Mouse (Mus musculus) liver, embryonic 13.5 days (tissue): ENCODE results near the gene Pltp. TPM values are rescaled to one million over a fixed set of nuclear protein-coding genes. Genes with fewer than 3 reads are reported as not detected.

ENCODE experiments used
- ATAC-seq: fragments of 200-750 bp; cut with Nextera tagmentation; 2 replicates; pipeline ENCODE4 v1.8.0; 2017; ENCODE audit warnings: low read depth, mild to moderate bottlenecking, moderate number of reproducible peaks, moderate library complexity
- DNase-seq: peaks from one replicate; pipeline ENCODE4 v3.0.0; 2022
- H3K27ac ChIP-seq: fragments of 300-500 bp; sonication (generic); 2 replicates; pipeline ENCODE4 v1.5.1; 2015; ENCODE audit warnings: moderate library complexity, mild to moderate bottlenecking, inconsistent platforms
- H3K27me3 ChIP-seq: fragments of 300-500 bp; sonication (generic); 2 replicates; pipeline ENCODE4 v1.6.1; 2015; ENCODE audit warnings: mild to moderate bottlenecking, inconsistent platforms
- H3K36me3 ChIP-seq: fragments of 300-500 bp; sonication (generic); 2 replicates; pipeline ENCODE4 v1.6.1; 2015; ENCODE audit warnings: mild to moderate bottlenecking, inconsistent platforms
- H3K4me1 ChIP-seq: fragments of 300-500 bp; sonication (generic); replicated peaks from 2 replicates; pipeline ENCODE4 v1.6.1; 2015; ENCODE audit warnings: inconsistent platforms
- H3K4me2 ChIP-seq: fragments of 300-500 bp; sonication (generic); 2 replicates; pipeline ENCODE4 v1.6.1; 2015; ENCODE audit warnings: inconsistent platforms, mild to moderate bottlenecking, moderate library complexity
- H3K4me3 ChIP-seq: fragments of 300-500 bp; sonication (generic); replicated peaks from 2 replicates; pipeline ENCODE4 v1.5.1; 2015; ENCODE audit warnings: mild to moderate bottlenecking, inconsistent platforms
- H3K9ac ChIP-seq: fragments of 300-500 bp; sonication (generic); 2 replicates; pipeline ENCODE4 v1.6.1; 2015; ENCODE audit warnings: mild to moderate bottlenecking, inconsistent platforms
- H3K9me3 ChIP-seq: fragments of 300-500 bp; sonication (generic); replicated peaks from 2 replicates; pipeline ENCODE4 v1.6.1; 2016; ENCODE audit warnings: inconsistent platforms
- WGBS: fragments of 180-500 bp; shearing (Covaris S2); methylation state at CpG from one replicate; pipeline ENCODE4 v1.1.7; 2015; ENCODE audit not compliant: insufficient replicate concordance; 5-methylcytosine and 5-hydroxymethylcytosine counted together
- polyA plus RNA-seq: library from polyadenylated mRNA; unstranded; fragments of >200 nt; fragmentation: Nextera tagmentation; extraction: Ambion mirVana; gene quantifications from 2 replicates; pipeline ENCODE4 v1.2.1, GENCODE M21; 2015

Pltp gene
- polyA plus RNA-seq, 1 experiment from 2014 or later, result 8.3 TPM

DNA sequence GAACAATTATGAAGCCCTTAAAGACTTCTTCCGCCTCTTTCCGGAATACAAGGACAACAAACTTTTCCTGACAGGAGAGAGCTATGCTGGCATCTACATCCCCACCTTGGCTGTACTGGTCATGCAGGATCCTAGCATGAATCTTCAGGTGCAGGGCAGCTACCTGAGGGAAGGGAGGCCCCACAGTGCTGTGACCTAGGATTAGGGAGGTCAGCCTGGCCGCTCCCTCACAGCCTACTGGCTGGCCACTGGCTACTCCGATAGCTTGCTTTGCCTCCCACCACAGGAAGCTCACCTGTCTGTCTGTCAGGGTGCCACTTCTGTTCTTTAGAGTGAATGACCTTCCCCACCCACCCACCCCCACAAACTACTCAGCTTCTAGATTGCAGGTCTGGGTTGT is 22.3 kb downstream of the Pltp start:
- 92% methylated on average over 4 of the region's 4 CpGs for WGBS
- DNase-seq, result no peak
- peaks cover 40% of the 10 kb centered on the region for H3K36me3 ChIP-seq
- peak overlapping the region; percentile 82; the same call in 1 of the 2 replicates for H3K9ac ChIP-seq
- no peaks in the 10 kb centered on the region for H3K27me3 ChIP-seq
- ATAC-seq, result no peak
- peaks cover 27% of the 10 kb centered on the region for H3K4me1 ChIP-seq
- no peaks in the 10 kb centered on the region for H3K9me3 ChIP-seq
- peak overlapping the region; percentile 75; the same call in 1 of the 2 replicates for H3K4me3 ChIP-seq
- H3K4me2 ChIP-seq, result peak overlapping the region; percentile 97
- no peak overlapping the region for H3K27ac ChIP-seq

DNA sequence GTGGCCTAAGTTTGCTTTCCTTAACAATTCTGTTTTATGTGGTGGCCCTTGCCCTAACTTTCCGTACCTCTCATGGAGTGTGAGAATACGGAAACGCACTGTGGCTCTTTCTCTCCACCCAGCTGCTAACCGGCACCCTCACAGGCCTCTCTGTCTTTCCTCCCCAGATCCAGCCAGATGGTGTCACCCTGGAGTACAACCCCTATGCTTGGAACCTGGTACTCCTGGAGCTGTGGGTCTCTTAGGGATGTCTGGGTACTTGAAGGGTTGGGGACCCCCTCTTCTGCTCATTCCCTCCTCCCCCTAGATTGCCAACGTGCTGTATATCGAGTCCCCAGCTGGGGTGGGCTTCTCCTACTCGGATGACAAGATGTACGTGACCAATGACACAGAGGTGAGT is 23.0 kb downstream of the Pltp start:
- DNase-seq, result no peak
- Histone ChIP-seq H3K4me3 (peak overlapping the region; percentile 75), H3K27ac (peak overlapping the region; percentile 83; the same call in 1 of the 2 replicates), H3K9me3 (no peaks in the 10 kb centered on the region), H3K9ac (peak overlapping the region; percentile 82), H3K4me1 (peaks cover 27% of the 10 kb centered on the region), H3K27me3 (no peaks in the 10 kb centered on the region), H3K36me3 (peaks cover 33% of the 10 kb centered on the region), H3K4me2 (peak overlapping the region; percentile 97)
- WGBS, result 44% methylated on average over 8 of the region's 8 CpGs
- ATAC-seq, result no peak

DNA sequence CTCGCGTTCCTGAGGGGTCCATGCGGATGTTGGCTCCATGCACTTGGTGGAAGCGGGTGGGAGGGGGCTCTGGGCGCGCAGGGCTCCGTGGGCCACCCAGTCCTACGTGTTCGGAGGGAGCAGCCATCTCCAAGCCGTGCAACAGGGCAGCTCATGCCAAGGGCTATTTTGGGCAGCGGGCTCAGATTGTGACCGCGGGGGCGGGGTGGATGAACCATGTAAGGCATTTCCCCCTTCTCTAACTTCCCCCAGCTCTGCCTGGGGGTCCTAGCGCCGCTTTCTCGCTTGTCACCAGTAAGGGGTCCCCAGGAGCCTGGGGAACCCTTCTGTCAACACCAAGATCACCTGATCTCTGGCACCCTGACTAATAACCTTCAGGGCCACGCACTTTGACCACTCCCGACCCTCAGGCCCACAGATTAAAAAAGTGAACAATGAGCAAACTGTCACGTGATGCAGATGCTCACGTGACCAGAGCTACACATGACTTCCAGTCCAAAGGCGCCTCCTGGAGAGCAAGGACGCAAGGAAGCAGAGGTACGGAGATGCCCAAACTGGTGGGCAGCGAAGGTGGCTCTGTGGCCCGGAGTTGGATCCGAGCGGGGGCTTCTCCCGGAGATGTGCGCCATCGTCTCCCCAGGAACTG is 24.1 kb downstream of the Pltp start, which contains the start of gene Neurl2:
Neurl2 (minus strand) TSS at position 143 of the 646 bp plus-strand sequence.
- no peaks in the 10 kb centered on the region for H3K9me3 ChIP-seq
- peak within 1 kb of the TSS; percentile 75 for H3K4me3 ChIP-seq
- H3K9ac ChIP-seq, result peak within 1 kb of the TSS; percentile 82
- H3K27me3 ChIP-seq, result no peaks in the 10 kb centered on the region
- under 1% methylated on average over 31 of the region's 31 CpGs for WGBS
- peak within 1 kb of the TSS; percentile 83 for H3K27ac ChIP-seq
- H3K4me2 ChIP-seq, result peak within 1 kb of the TSS; percentile 97
- peaks cover 27% of the 10 kb centered on the region for H3K4me1 ChIP-seq
- ATAC-seq, result peak; percentile 59
- peaks cover 22% of the 10 kb centered on the region for H3K36me3 ChIP-seq
- peak; percentile 77 for DNase-seq

DNA sequence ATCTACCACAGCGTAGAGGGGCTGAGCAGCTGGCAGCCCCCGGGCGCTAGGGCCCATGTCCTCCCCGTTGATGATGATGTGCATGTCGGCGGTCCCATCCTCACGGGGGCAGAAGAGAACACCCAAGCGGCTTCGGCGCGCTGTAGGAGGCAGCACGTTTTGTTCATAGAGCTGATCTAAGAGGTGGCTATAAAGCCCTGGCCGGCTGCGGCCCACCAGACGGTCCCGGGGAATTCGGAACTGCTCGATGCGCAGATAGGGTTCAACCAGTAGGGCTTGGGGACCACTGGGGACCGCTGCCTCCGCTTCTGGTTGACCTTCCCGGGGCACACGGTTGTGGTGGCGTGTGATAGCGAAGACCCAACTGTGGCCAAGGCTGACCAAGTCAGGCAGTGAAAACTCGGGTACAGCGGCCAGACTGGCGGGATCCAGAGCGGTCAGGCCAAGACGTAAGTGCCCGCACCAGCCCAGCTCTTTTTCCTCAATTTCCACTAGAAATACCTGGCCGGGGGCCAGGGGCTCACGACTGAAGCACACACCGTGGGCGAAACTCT is 24.7 kb downstream of the Pltp start, which contains the start of gene Ctsa:
Ctsa (plus strand) TSS at position 126 of the 554 bp plus-strand sequence.
- H3K4me1 ChIP-seq, result peaks cover 27% of the 10 kb centered on the region
- H3K9me3 ChIP-seq, result no peaks in the 10 kb centered on the region
- peak within 1 kb of the TSS; percentile 83 for H3K27ac ChIP-seq
- ATAC-seq (peak; percentile 75), DNase-seq (peak; percentile 70)
- peak within 1 kb of the TSS; percentile 75 for H3K4me3 ChIP-seq
- 1% methylated on average over 35 of the region's 35 CpGs for WGBS
- no peaks in the 10 kb centered on the region for H3K27me3 ChIP-seq
- H3K9ac ChIP-seq, result peak within 1 kb of the TSS; percentile 82
- H3K36me3 ChIP-seq, result peaks cover 18% of the 10 kb centered on the region
- peak within 1 kb of the TSS; percentile 97 for H3K4me2 ChIP-seq

- DNase-seq (no peak), ATAC-seq (no peak)
- Histone ChIP-seq H3K36me3 (peaks cover 18% of the 10 kb centered on the region), H3K9ac (peak overlapping the region; percentile 82), H3K27ac (peak overlapping the region; percentile 83), H3K4me1 (peaks cover 34% of the 10 kb centered on the region), H3K27me3 (no peaks in the 10 kb centered on the region), H3K4me2 (peak overlapping the region; percentile 97), H3K4me3 (peak overlapping the region; percentile 75), H3K9me3 (no peaks in the 10 kb centered on the region)
- 60% methylated on average over 16 of the region's 16 CpGs for WGBS
These were observed 25.3 kb downstream of the Pltp start for GRCm38 (mm10) chr2:164832032-164832747.

DNA sequence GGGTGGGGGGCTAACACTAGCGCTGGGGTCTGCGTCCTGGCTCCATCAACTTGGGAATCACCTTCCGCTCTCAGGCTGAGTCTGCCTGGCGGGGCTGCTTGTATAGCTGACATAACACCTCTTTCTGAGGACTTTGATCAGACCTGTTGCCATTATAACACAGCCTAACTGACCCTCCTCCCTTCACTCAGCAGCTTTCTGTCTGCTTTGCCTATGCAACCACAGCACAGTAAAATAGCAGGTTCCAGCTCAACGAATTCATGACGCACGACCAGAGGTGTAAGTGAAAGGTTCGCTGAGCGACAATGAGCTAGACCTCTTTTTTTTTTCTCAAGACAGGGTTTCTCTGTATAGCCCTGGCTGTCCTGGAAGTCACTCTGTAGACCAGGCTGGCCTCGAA is 26.5 kb downstream of the Pltp start:
- no peak overlapping the region for H3K9ac ChIP-seq
- no peaks in the 10 kb centered on the region for H3K27me3 ChIP-seq
- peak overlapping the region; percentile 9; the same call in 1 of the 2 replicates for H3K27ac ChIP-seq
- H3K4me2 ChIP-seq, result 0 out of 2 replicates have a peak overlapping the region, but pooled peaks have one; percentile 3
- H3K4me1 ChIP-seq, result peaks cover 42% of the 10 kb centered on the region
- no peak for ATAC-seq
- WGBS, result 79% methylated on average over 10 of the region's 10 CpGs
- H3K4me3 ChIP-seq, result no peak overlapping the region
- DNase-seq, result no peak
- no peaks in the 10 kb centered on the region for H3K9me3 ChIP-seq
- H3K36me3 ChIP-seq, result peaks cover 21% of the 10 kb centered on the region

GRCm38 (mm10) chr2:164829090-164829489 is 28.4 kb downstream of the Pltp start:
- H3K27ac ChIP-seq, result no peak overlapping the region
- DNase-seq (no peak), ATAC-seq (no peak)
- H3K4me1 ChIP-seq, result peaks cover 37% of the 10 kb centered on the region
- no peak overlapping the region for H3K9ac ChIP-seq
- H3K36me3 ChIP-seq, result peaks cover 33% of the 10 kb centered on the region
- H3K4me2 ChIP-seq, result no peak overlapping the region
- H3K4me3 ChIP-seq, result no peak overlapping the region
- no peaks in the 10 kb centered on the region for H3K9me3 ChIP-seq
- 82% methylated on average over 1 of the region's 1 CpGs for WGBS
- no peaks in the 10 kb centered on the region for H3K27me3 ChIP-seq

GRCm38 (mm10) chr2:164828437-164828836 is 29.1 kb downstream of the Pltp start, which contains the start of gene Spata25:
Gene Spata25, minus strand, starts transcription at chr2:164828537.
- 0 out of 2 replicates have a peak within 1 kb of the TSS, but pooled peaks have one; percentile 7 for H3K9ac ChIP-seq
- DNase-seq, result no peak
- 68% methylated on average over 6 of the region's 6 CpGs for WGBS
- 0 out of 2 replicates have a peak within 1 kb of the TSS, but pooled peaks have one; percentile 36 for H3K27ac ChIP-seq
- peaks cover 33% of the 10 kb centered on the region for H3K36me3 ChIP-seq
- no peaks in the 10 kb centered on the region for H3K9me3 ChIP-seq
- H3K4me3 ChIP-seq, result no peak within 1 kb of the TSS
- peaks cover 39% of the 10 kb centered on the region for H3K4me1 ChIP-seq
- H3K27me3 ChIP-seq, result no peaks in the 10 kb centered on the region
- no peak within 1 kb of the TSS for H3K4me2 ChIP-seq
- ATAC-seq, result no peak

DNA sequence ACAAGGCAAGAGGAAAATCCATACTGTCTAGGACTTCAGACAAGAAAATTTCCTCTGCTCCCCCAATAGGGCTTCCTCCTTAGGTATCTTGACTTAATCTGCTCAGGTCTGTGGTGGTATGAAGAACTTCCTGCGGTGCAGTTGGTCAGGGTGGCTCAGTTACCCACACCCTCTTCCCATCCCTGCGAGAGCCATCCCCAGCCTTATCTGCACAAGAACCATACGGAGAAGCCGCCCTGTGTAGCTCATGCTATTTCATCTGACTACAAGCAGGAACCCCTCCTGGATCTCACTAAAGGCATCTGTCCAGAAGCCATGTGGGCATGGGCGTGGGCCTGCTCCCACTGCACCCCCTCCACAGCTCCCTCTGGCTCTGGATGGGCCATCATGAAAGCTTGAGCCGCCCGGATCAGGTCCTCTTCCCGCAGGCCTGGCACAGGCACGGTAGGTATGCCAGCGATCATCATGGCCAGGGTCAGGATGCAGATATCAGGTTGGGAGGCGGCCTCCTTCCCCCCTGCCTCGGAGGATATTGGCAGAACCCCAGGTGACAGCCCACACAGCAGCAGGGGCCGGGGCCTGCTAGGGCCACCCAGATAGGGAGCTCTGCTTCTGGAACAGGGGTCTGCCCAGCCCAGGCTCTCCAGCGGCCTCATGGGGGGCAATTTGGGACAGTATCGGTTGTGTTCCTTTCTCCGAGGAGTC is 30.2 kb downstream of the Pltp start:
- peaks cover 33% of the 10 kb centered on the region for H3K4me1 ChIP-seq
- no peaks in the 10 kb centered on the region for H3K9me3 ChIP-seq
- ATAC-seq (no peak), DNase-seq (no peak)
- H3K4me2 ChIP-seq, result no peak overlapping the region
- H3K4me3 ChIP-seq, result no peak overlapping the region
- H3K9ac ChIP-seq, result 0 out of 2 replicates have a peak overlapping the region, but pooled peaks have one; percentile 7
- no peaks in the 10 kb centered on the region for H3K27me3 ChIP-seq
- WGBS, result 64% methylated on average over 16 of the region's 16 CpGs
- H3K27ac ChIP-seq, result peak overlapping the region; percentile 36; the same call in 1 of the 2 replicates
- H3K36me3 ChIP-seq, result peaks cover 33% of the 10 kb centered on the region

DNA sequence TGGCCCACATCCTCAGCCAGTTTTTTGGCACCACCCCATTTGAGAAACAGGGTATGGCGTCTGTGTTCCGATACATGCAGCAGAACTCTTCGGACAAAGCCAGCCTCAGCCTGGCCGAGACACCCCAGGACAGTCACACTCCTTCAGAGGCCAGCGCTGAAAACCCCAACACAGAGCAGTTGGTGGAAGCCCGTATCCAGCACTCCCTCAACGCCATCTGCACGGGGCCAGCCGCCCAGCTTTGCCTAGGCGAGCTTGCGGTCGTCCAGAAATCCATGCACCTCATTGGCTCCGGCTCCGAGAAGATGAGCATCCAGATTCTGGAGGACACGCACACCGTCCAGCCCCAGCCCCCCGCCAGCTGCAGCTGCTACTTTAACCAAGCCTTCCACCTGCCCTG is 32.0 kb downstream of the Pltp start:
- WGBS, result 92% methylated on average over 17 of the region's 17 CpGs
- Histone ChIP-seq H3K4me1 (peaks cover 39% of the 10 kb centered on the region), H3K9me3 (no peaks in the 10 kb centered on the region), H3K27me3 (no peaks in the 10 kb centered on the region), H3K4me3 (no peak overlapping the region), H3K36me3 (peaks cover 43% of the 10 kb centered on the region), H3K4me2 (no peak overlapping the region), H3K9ac (no peak overlapping the region), H3K27ac (no peak overlapping the region)
- no peak for DNase-seq
- ATAC-seq, result no peak
